Mouse (Mus musculus): ENCODE measurements around the gene Epop.
A peak's percentile ranks its signal among the peaks of the same experiment; 100 is the strongest.

GRCm38 (mm10) chr11:97627556-97628302 is 1.8 kb downstream of the Epop start:
- no peak for TF ChIP-seq CTCF (IDR thresholded peaks at IDR 0.05; ENCODE audit: low read depth, low read length)
- no peak for TF ChIP-seq POLR2A (IDR thresholded peaks at IDR 0.05; ENCODE audit: insufficient read depth, low read length)
- TF ChIP-seq EP300 (IDR thresholded peaks at IDR 0.05; ENCODE audit: insufficient read depth, low read depth, low read length): 0 out of 2 replicates have a peak, but pooled peaks have one; percentile 11
